Mouse (Mus musculus): ENCODE results near the gene Pkp3.
"Not testable (repeated sequence)": the region's sequence is repeated elsewhere in the genome, so short reads cannot be mapped to it uniquely, and the experiment has no call there.

The Pkp3 gene

DNA sequence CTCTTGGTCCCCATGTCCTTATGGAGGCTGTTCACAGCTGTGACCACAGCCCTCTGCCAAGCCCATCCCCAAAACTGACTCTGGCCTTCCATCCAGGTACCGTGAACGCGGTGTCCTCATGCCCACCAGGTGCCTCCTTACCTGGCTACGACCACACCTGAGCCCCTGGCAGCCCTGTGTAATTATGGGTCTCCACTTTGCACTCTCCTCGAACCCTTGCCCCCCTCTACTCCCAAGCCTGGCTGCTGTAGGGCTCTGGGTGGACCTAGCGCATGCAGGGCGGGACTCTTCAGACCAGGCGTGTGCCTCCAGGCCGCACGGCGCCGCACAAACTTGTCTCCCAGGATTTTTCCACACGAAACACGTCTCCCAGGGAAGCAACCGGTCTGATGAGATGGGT lies at the start of gene Pkp3:
Gene Pkp3, plus strand, starts transcription at position 378 of the 400 bp plus-strand sequence.
- DNase-seq = no peak

DNA sequence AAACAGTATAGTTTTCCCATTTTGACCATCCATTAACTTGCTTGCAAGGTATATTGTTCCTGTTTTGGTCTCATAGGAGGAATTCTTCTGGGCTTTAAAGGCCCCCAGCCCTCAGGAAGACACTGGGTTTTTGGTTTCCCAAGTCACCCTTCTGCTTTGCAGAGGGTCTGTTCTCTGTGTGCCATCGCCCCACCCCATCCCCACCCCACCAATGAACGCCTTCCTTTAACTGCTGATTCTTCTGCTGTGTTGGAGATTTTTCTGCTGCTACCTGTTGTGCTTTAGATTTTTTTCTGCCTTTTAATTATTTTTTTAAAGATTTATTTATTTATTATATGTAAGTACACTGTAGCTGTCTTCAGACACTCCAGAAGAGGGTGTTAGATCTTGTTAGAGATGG lies 49.2 kb upstream of the Pkp3 start, which contains the start of gene Gm17387:
Gene Gm17387, plus strand, starts transcription at position 301 of the 400 bp plus-strand sequence.
- no peak for DNase-seq

DNA sequence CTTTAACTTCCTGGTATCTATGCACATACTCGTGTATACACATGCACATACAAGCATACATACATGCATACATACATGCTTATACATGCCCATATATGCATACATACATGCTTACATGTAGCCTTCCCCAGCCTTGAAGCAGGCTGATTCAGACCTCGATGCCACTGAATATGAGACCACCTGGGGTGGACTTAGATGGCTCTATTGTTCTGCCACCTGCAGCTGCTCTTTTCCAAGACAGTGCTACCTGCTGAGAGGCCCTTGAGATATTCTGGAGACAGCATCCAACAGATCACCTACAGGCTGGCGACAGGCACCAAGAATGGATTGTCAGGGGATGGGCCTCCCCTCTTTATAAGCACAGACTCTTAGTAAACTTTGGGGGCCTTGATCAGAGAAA lies 47.6 kb upstream of the Pkp3 start:
- no peak for DNase-seq

DNA sequence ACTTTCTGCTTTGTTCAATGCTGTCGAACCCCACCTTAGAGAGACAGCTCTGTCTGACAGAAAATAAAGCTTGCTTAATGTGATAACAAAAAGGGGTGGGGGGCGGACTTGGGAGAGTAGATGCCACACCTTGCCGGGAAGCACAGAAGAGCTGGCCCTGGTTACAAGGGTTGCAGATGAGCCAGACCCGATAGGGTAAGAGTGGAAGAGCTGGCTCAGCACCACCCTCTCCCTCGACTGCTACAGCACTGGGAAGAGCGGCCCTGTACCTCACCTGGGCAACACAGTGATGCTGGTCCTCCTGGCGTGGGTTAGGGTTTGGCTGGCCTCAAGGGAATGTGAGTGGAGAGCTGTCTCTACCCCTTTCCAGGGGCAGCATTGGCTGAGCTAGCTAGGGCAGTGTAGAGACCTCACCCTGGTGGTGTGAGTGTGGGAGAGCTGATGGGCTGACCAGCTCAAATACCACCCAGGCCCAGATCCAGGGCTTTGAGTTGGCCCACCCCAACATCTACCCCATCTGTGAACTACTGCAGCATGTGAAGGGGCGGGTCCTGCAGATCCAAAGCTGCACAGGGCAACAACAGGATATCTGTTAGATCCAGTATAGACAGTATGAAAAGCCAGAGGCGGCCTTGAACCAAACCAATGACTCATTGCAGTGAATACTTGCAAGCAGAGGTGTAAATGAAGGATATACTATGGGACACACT lies 45.4 kb upstream of the Pkp3 start:
- DNase-seq = peak; percentile 36

DNA sequence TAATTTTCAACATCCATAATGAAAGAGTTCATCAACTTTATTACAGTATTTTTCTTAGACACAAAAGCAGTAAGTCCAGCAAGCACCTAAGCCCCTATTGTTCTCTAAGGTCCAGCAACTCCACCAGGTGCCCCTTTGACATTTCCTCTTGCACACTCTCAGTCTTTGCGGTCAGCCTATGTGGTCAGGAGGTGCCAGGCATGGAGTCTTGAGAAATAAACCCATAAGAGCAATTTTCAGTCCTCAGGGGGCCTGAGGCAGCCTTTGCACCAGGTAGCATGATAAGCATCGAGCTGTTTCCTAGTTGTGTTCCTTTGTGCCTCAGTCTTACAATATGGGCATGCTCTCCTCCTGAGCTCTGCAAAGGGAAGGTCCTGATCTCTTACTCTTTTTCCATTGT lies 41.4 kb upstream of the Pkp3 start:
- not testable (repeated sequence) for DNase-seq

DNA sequence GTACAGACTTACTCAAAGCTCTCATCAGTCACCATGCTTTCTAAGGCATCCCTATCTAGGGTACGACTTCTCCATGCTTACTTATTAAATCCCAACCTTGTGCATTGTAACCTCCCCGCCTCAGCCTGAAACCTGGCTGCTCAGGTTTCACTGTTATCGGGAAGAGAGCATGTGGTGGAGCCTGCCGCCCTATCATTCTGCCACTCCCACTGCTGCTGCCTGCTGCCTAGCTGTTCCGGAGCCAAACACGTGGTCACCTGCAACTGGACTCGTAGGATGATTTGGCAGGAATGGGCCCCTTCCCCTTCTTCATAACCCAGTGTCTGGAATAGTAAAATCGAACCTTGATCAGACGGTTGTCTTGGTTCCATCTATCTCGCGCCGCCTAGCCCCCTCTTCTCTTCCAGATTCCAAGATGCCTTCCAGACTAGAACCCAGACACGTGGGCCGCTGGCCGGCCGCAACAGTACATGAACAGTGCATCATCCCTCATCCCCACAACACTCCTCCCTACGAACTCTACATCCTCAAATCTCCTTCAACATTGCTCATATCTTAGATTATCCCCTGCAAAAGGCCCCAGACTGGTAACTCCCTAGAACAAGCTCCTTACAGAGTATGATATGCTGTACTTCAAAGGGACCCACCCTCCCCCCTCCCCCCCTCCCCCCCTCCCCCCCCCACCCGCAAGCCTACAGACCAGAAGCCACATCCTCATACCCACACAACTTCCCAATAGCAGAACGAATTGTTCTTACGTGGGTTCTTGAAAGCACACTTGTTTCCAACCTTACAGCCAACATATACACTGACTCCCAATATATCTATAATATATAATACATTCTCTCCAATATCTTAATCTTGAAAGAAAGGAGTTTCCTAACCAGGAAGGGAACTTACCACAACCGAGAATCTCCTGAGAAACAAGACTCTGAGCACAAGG lies 39.7 kb upstream of the Pkp3 start:
- DNase-seq = peak; percentile 49

DNA sequence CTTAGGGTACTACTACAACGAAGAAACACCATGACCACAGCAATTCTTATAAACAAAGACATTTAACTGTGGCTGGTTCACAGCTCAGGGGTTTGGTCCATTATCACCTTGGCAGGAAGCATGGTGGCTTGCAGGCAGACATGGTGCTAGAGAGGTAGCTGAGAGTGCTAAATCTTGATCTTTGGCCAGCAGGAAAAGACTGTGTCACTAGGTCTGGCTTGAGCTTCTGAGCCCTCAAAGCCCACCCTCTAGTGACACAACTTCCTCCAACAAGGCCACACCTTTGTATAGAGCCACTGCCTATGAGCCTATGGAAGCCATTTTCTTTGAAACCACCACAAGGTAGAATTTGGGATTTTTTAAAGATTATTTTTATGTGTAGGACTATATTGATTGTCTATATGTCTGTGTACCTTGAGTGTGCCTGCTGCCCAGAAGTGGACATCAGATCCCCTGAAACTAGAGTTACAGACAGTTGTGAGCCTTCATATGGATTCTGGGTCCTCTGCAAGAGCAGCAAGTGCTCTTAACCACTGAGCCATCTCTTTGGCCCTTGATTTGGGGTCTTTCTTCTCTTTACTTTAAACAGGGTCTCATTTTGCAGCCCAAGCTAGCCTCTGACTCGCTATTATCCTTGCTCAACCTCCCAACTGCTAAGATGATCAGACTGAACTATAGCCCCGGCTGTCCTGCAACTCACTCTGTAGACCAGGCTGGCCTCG lies 38.5 kb upstream of the Pkp3 start:
- DNase-seq = no peak

DNA sequence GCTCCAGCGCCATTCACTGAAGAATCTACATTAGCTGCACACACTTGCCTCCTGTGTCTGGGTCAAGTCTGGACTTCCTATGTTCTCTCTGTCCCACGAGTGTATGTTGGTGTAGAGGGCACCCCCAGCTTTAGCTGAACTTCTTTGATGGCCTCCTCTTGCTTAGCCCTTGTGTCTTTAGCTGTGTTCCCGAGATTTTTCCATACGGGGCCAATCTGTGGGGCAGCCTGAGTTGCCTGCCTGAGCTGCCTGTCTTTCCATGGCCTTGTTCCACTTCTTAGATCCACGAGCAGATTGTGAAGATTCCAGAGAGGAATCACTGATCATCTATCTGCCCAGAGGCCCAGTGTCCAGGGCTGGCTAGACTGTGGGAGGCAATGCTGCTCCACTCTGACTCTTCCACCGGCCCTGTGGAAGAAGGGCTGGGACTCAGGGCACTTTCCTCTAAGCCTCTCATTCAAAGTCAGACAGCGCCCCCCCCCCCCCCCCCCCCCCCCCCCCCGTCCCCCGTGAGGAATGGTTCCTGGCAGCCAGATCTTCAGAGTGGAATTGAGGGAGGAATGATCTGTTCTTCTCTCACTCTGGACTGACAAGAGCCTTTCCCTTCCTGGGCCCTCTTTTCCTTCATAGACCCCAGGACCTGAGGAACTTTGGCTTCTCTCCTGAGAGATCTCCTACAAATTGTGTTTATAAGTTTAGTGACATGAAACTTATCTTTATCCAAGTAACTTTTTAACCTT lies 37.0 kb upstream of the Pkp3 start:
- no peak for DNase-seq

DNA sequence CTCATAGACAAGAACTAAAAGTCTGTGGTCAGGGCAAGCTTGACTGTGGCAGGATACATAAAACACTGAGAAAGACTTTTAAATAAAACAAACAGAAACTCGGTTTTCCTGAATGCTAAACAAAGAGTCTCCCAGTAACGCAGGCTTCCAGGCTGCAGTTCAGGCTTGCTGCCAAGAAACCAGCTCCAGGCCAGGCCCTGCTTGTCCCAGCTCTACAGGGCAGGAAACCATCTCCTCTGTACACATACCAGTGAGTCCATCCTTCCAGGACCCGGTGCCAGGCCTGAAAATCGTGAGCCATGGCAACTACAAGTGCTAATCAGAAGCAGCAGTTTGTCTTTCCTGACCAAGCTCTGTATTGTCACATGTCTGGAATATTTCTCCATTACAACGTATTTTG lies 36.4 kb upstream of the Pkp3 start:
- DNase-seq = peak; percentile 49

DNA sequence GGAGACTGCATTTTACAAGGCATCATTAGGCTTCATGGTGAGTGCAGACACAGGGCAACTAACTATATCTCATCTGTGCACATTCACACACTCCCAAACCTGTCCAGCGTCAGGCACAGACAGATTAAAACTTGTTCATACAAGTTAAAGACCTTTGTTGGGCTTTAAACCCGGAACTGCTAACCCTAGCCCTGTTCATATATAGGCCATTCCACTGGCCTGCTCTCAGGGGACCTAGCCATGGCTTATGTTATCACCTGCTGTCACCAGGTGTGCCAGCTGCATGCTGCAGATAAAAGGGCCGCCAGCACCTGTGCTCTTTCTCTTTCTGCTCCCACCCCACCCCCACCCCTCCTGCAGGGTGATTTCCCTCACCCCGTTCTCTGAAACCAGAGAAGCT lies 35.5 kb upstream of the Pkp3 start:
- peak; percentile 55 for DNase-seq

DNA sequence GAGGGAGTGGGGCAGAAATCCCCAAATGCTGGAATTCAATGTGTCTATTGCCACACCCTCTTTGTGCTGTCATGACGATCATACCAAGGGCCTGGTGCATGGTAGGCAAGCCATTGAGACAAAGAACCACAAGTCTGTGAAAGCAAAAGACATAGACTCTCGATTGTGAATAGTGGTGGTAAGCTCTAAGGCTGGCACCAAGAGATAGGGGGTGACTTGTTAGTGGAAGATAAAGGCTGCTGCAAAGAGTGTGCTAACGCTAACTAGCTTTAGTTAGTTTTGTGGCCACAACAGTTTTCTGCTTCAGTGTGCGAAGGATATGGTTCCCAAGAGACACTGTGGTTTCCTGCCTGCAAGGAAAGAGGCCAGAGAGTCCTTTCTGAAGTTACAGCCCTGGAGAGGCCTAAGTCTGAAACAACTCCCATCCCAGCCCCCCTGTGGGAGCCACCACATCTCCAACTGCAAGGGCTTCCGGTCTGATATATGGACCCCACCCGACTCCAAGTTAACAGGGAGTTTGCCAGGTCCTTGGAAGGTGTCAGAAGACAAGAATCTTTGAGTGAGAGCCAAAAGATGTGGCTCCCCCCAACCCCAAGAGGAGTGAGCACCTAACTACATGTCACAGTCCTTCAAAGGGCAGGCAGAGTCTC lies 31.0 kb upstream of the Pkp3 start:
- DNase-seq = peak; percentile 53

DNA sequence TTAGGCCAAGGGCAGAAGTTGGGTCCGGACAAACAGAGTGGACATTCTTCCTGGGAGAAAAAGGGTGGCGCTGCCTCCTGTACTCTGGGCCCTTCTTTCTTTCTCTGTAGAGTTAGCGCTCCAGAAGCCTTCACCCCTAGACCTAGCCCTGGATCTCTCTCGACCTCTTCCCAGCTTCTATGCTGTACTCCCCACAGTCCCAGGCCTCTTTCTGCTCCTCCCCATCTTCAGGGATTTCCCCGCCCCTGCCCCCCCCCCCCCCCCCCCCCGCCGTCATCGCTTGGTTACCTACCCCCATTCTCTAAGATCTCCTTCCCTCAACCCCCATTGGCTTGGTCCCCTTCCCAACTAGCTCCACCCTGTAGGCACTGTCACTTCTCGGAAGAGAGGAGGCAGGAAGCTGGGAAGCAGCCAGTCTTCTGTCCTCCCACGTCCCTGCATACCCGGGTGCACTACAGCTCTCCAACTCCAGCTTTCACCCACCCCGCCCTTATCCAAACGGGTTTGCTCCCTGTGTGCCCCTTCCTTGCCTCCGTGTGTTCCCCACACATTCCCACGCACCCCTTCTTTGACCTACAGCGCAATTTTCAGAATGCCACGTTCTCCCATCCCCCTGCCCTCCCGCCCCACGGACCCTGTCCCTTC lies 30.3 kb upstream of the Pkp3 start:
- DNase-seq = peak; percentile 59

DNA sequence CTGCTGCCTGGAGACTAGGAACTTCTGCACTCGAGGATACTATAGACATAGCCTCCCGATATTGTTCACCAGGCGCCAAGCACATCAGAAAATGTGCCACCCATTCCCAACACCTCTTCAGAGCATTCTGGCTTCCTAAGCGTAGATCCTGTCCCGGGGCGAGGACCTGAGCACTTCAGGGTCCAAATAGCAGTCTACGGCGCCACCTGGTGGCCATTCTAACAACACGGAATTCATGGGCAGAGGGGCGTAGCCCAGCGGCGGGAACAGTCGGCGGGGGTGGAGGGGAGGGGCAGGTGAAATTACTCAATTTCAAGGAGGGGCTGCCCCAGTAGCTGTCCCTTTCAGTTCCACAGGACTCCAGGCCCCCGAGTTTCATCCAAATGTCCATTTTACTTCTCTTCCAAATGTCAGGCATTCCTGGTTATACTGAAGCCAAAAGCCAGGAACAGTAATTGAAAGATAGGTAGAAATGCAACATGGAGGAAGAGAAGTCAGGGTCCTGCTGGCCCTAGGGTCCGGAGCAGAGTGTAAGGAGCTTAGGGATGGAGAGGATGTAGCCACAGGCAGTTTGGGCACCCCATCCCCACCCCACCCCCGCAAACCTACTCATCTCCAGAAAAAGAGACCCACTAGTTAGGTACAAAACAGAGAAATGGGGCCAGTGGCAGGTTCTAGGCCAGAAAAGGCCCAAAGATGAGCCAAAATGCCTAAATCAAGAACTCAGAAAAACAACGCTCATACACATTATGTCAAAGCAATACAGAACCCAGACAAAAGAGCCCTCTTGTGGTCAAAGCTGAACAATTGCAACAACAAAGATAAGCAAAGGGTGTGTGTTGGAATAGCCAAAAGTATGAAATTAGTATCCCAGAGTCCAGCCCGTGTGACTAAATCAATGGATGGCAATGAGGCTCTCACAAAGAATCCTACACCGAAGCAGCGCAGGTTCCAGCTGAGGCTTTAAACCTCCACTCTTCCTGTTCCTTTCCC lies 29.5 kb upstream of the Pkp3 start:
- DNase-seq = peak; percentile 92

DNA sequence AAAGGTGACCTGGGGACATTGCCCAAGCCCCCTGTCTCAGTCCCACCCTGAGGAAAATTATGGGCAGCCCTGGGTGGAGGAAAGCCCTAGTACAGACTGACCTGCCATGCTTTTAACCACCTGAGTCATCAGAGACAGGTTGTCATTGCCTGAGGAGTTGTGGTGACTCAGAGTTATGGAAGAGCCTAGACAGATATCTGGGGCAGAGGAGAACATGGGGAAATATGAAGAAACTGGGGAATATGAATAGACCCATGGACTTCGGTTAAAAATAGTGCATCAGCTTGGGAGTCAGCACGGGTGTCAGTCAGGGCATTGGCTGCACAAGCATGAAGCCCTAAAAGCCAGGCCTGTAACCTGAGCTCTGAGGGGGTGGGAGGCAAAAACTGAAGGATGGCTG lies 28.7 kb upstream of the Pkp3 start:
- no peak for DNase-seq

DNA sequence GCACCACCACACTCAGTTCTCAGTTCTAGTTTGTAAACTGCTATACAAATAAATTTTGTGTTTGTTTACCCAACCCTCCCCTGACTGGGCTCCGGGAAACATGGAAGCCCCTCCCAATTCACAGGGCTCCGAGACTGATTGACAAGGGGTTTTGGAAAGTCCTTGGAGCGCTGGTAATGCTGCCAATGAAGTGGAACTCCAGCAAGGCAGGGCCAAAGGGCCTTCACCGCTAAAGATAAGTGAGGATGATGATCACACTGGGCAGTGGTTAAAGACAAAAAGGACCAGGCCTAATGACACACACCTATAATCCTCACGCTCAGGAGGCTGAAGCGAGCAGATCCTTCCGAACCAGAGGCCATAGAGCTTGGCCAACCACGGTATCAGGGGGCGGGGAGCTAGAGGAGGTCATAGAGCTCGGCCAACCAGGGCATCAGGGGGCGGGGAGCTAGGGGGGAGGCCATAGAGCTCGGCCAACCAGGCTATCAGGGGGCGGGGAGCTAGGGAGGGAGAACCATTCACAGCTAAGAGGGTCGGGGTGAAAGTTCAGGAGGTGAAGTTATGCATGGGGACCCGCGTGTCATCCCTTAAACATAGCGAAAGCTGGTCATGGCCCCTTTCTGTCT lies 26.8 kb upstream of the Pkp3 start:
- DNase-seq = no peak

DNA sequence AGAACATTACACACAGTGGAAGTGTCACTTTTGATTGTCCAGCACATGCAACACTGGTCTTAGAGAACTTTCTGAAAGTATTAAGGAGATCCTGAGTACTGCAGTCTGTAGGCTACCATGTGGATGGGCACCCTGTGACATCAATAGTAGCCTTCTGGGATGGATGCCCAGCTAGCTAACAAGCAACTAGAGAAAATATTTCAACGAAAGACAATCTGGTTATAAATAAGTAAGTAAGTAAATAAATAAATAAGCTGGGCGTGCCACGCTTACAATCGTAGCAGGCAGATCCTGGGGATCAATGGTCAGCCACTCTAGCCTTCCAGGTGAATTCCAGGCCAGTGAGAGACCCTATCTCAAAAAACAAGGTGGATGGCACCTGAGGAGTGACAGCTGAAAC lies 26.0 kb upstream of the Pkp3 start:
- no peak for DNase-seq

DNA sequence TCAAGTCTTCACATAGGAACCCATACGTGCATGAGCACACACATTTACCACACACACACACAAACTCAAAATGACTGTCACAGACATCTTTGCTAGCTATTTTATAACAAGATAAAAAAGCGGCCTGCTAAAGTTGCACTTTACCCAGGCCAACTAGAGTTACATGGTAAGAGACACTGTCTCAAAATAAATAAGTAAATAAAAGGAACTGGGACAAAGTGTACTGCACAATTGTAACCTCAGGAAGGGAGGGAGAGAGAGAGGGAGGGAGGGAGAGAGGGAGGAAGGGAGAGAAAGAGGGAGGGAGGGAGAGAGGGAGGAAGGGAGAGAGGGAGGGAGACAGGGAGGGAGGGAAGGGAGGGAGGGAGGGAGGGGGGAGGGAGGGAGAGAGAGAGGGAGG lies 25.6 kb upstream of the Pkp3 start:
- no peak for DNase-seq

DNA sequence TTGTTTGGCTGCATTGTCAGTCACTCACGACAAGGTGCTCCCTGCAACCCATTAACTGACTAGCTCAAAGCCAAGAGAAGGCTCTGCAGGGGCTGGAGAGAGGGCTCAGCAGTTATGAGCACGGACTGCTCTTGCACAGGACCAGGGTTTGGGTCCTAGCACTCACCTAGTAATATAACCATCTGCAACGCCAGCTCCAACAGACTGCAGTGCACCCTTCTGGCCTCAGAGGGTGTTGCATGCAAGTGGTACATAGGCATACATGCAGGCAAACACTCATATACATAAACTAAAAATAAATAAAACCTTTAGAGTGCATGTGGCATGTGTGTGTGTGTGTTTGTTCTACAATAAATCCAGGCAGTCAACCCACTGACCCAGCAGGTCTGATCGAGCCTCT lies 22.2 kb upstream of the Pkp3 start:
- DNase-seq = no peak

DNA sequence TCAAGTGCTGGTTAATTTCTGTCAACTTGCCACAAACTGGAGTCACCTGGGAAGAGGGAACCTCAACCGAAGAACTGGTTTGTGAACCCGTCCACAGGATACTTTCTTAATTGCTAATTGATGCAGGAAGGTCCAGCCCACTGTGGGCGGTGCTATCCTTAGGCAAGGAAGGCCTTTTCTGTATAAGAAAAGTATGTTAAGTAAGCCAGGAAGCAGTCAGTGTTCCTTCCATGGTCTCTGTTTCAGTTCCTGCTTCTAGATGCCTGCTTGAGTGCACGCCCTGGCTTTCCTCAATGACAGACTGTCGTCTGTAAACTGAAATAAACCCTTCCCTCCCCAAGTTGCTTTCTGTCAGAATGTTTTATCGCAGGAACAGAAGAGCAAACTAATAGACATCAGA lies 21.0 kb upstream of the Pkp3 start:
- DNase-seq = no peak

DNA sequence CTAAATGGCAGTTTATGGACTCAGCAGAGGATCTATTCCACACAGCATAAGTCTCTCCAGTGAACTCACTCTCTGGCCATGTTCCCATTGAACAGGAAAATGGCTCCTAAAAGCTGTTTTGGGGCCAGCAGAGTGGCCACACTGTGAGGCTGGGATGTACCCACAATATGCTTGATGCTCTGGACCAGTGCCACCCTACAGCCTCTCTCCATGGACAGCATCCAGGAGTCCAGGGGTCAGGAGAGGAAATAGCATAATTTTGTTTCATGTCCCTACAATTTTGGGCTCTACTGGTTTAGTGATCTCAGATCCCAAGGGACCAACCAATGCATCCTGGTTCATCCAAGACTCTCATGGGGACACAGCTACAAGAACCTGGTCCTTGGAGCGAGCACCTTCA lies 20.5 kb upstream of the Pkp3 start:
- no peak for DNase-seq

Measured in liver (tissue).